Mouse (Mus musculus) liver, adult (tissue): ENCODE measurements around the gene Alg1.

Source experiments
- GATA4 ChIP-seq: IDR thresholded peaks from 2 replicates; pipeline ENCODE4 v1.6.1; 2014; ENCODE audit warnings: mild to moderate bottlenecking, low read length; ENCODE audit not compliant: insufficient replicate concordance

Alg1 gene

GRCm38 (mm10) chr16:5272371-5272770 lies 39.0 kb downstream of the Alg1 start:
- no peak for TF ChIP-seq GATA4

- TF ChIP-seq GATA4, result no peak
Measured at GRCm38 (mm10) chr16:5279571-5280222, 46.3 kb downstream of the Alg1 start.

GRCm38 (mm10) chr16:5282686-5283085 lies 49.3 kb downstream of the Alg1 start:
- TF ChIP-seq GATA4, result no peak

GRCm38 (mm10) chr16:5285376-5285775 lies 52.0 kb downstream of the Alg1 start:
- no peak for TF ChIP-seq GATA4
